Mouse (Mus musculus): ENCODE measurements around the gene Cdc34b.

DNA sequence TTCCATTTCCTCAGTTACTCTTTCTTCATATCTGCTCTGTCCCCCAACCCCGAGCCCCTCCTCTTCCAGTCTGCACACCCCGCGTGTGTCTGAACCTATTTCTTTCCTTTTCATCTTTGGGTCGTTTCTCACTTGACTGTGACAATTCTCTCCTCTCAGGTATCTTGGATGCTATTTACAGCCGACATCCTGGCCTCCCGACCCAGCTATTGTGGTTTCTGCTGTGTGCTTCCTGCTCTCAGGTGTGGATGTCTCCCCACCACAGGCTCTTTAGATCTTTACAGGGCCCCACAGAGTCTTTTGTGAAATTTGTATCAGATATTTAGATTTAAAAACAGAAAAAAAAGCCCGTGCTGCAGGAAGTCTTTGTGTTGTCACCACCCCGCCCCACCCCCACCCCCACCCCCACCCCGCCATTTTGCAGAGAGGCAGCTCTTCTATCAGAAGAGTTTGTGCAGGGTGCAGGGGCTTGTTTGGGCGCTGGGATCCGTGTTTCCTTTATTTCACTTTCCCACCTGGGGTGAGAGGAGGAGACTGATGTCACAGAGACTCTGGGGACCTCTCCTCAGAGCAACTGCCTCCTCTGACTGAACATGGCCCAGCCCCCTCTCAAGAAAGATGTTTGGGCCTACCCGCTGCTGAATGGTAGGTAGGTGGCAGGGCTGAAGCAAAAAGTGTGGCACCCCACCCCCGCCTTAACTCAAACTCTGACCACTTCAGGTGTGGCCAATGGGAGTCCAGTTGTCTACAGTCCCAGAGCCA, 43.7 kb upstream of the Cdc34b start:
- TF ChIP-seq CTCF (IDR thresholded peaks at IDR 0.05; ENCODE audit: borderline replicate concordance, control insufficient read depth, extremely low read depth, insufficient read depth, low read length, poor library complexity), result no peak
- no peak for TF ChIP-seq POLR2A (IDR thresholded peaks at IDR 0.05; ENCODE audit: control insufficient read depth, extremely low read depth, insufficient read depth, low read length, poor library complexity)

Data from thymus, adult 2 months (tissue).